Mouse (Mus musculus) forebrain, embryonic 12.5 days (tissue): Measurements from ENCODE around the gene Usp54. TPM values are rescaled to one million over a fixed set of nuclear protein-coding genes. Genes with fewer than 3 reads are reported as not detected.
A peak's percentile ranks its signal among the peaks of the same experiment; 100 is the strongest.

Source experiments
- ATAC-seq: fragments of 200-750 bp; cut with Nextera tagmentation; 2 replicates; pipeline ENCODE4 v1.8.0; 2017; ENCODE audit warnings: moderate TSS enrichment; ENCODE audit not compliant: low FRiP score
- H3K27ac ChIP-seq: fragments of 300-500 bp; sonication (generic); 2 replicates; pipeline ENCODE4 v1.5.1; 2016; ENCODE audit warnings: mild to moderate bottlenecking
- H3K27me3 ChIP-seq: fragments of 300-500 bp; sonication (generic); 2 replicates; pipeline ENCODE4 v1.6.1; 2016; ENCODE audit warnings: mild to moderate bottlenecking
- H3K36me3 ChIP-seq: fragments of 300-500 bp; sonication (generic); replicated peaks from 2 replicates; pipeline ENCODE4 v1.6.1; 2016; ENCODE audit warnings: mild to moderate bottlenecking
- H3K4me1 ChIP-seq: fragments of 300-500 bp; sonication (generic); 2 replicates; pipeline ENCODE4 v1.6.1; 2016
- H3K4me2 ChIP-seq: fragments of 300-500 bp; sonication (generic); 2 replicates; pipeline ENCODE4 v1.6.1; 2016; ENCODE audit warnings: mild to moderate bottlenecking, moderate library complexity
- H3K4me3 ChIP-seq: fragments of 300-500 bp; sonication (generic); replicated peaks from 2 replicates; pipeline ENCODE4 v1.5.1; 2016; ENCODE audit warnings: mild to moderate bottlenecking
- H3K9ac ChIP-seq: fragments of 300-500 bp; sonication (generic); 2 replicates; pipeline ENCODE4 v1.6.1; 2016; ENCODE audit warnings: mild to moderate bottlenecking
- H3K9me3 ChIP-seq: fragments of 300-500 bp; sonication (generic); 2 replicates; pipeline ENCODE4 v1.6.1; 2016
- WGBS: fragments of 180-500 bp; shearing (Covaris S2); methylation state at CpG from one replicate; pipeline ENCODE4 v1.1.7; 2016; 5-methylcytosine and 5-hydroxymethylcytosine counted together
- microRNA-seq: library from miRNA; unstranded; fragments of <30 nt; microRNA quantifications from one replicate; pipeline ENCODE4, GENCODE M21; 2017
- polyA plus RNA-seq: library from polyadenylated mRNA; unstranded; fragments of >200 nt; fragmentation: Nextera tagmentation; extraction: Ambion mirVana; gene quantifications from 2 replicates; pipeline ENCODE4 v1.2.1, GENCODE M21; 2016

Gene Usp54
- polyA plus RNA-seq, 1 experiment from 2014 or later = 15.8 TPM

DNA sequence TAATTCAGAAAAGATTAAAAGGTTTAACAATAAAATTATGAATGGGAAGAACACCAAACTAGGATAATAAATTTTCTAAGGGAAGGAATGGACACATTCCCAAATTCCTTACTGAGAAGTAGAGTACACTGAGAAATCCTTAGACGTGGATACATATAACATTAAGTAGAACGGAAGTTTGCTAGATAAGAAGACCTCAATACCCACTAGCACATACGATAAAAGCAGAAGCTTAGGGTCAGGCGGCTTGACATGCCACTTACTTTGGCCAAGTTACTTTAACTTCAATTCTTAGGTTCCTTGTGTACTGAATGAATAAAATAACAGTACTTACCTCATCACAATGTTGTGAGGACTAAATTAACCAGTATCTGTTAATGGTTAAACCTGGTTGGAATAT is 111.2 kb downstream of the Usp54 start:
- Histone ChIP-seq H3K4me1 (no peaks in the 10 kb centered on the region), H3K36me3 (peaks cover 3% of the 10 kb centered on the region; the same call in 1 of the 2 replicates), H3K27ac (no peak overlapping the region), H3K9me3 (no peaks in the 10 kb centered on the region), H3K27me3 (no peaks in the 10 kb centered on the region), H3K9ac (no peak overlapping the region), H3K4me3 (no peak overlapping the region), H3K4me2 (no peak overlapping the region)
- WGBS = 94% methylated on average over 4 of the region's 4 CpGs
- ATAC-seq = no peak

DNA sequence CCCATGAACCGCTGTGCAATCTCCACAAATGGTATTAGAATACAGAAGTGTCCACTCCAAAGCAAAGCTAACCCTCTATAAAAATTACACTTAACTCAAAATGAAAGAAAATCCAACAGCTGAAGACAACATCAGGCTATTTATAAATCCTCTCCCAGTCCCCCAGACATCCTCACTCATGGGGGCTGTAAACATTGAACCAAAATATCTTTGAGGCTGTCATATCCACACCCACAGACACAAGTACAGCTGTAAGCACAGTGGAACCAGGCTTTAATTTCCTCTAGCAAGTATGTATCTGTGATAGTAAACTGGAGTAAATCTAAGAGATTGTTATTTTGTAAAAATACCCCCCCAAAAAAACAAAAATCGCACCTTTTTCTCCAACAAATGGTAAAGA is 120.7 kb downstream of the Usp54 start:
- Histone ChIP-seq H3K4me1 (no peaks in the 10 kb centered on the region), H3K36me3 (peaks cover 24% of the 10 kb centered on the region), H3K4me3 (no peak overlapping the region), H3K9ac (no peak overlapping the region), H3K27me3 (no peaks in the 10 kb centered on the region), H3K27ac (no peak overlapping the region), H3K4me2 (no peak overlapping the region), H3K9me3 (no peaks in the 10 kb centered on the region)
- ATAC-seq = no peak
- WGBS = 96% methylated on average over 2 of the region's 2 CpGs

DNA sequence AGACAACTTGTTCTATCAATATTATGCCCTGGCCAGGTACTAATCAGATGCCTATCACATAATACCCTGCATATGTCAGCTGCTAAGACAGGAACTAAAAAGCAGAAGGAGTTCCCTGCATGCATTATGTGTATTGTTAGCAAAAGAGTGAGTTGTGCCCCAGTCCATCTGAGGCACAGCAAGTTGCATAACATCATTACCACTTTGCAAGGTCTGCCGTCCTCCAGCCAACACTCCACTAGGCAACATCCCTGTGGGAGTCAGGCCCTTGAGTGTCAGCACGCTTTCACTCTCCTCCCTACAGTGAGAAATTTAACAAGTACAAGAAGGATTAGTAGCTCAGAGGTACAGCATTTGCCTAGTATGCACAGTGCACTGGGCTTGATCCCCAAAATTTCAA is 132.4 kb downstream of the Usp54 start:
- Histone ChIP-seq H3K4me1 (no peaks in the 10 kb centered on the region), H3K9me3 (no peaks in the 10 kb centered on the region), H3K4me2 (no peak overlapping the region), H3K4me3 (no peak overlapping the region), H3K9ac (no peak overlapping the region), H3K27me3 (no peaks in the 10 kb centered on the region), H3K27ac (no peak overlapping the region), H3K36me3 (peaks cover 21% of the 10 kb centered on the region)
- ATAC-seq = no peak
- WGBS = 67% methylated on average over 2 of the region's 2 CpGs

DNA sequence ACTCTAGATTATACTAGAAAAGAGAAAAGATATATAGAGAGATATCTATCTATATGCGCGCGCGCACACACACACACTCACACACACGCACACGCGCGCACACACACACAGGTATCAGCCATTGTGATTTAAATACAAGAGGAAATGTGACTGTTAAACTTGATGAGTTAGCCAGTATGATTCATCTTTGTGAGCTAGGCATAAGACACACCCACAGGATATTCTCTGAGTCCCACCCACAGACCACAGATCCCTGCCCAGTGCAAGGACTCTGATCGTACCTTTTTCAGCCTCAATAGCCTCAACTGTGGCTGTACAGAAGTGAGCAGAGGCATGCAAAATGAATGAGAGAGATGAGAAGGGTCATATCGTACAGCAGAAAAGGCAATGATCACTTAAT is 137.9 kb downstream of the Usp54 start:
- no peak overlapping the region for H3K27ac ChIP-seq
- H3K4me2 ChIP-seq = no peak overlapping the region
- peaks cover 19% of the 10 kb centered on the region for H3K36me3 ChIP-seq
- no peaks in the 10 kb centered on the region for H3K27me3 ChIP-seq
- H3K9ac ChIP-seq = no peak overlapping the region
- no peak for ATAC-seq
- no peaks in the 10 kb centered on the region for H3K9me3 ChIP-seq
- no peaks in the 10 kb centered on the region for H3K4me1 ChIP-seq
- 99% methylated on average over 10 of the region's 10 CpGs for WGBS
- no peak overlapping the region for H3K4me3 ChIP-seq

DNA sequence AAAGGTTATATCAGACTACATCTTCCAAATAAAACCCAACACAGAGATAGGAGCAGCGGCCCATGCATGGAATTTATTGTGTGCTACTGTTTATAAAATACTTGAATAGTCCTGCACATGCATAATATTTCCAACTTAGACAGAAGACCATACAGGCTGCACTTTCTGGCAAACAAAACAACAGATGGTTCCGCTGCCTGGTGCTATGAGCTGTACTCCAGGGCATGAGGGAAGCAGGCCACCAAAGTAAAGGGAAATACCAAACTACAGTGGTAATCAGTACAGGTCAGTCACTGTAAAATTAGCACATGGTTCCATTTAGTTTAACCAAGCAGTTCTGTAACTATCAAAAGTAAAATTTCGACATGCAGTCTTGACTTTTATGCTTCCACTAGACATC is 140.9 kb downstream of the Usp54 start:
- H3K27me3 ChIP-seq = no peaks in the 10 kb centered on the region
- H3K27ac ChIP-seq = no peak overlapping the region
- 89% methylated on average over 3 of the region's 3 CpGs for WGBS
- no peak overlapping the region for H3K9ac ChIP-seq
- H3K4me2 ChIP-seq = no peak overlapping the region
- no peaks in the 10 kb centered on the region for H3K9me3 ChIP-seq
- no peaks in the 10 kb centered on the region for H3K4me1 ChIP-seq
- H3K4me3 ChIP-seq = no peak overlapping the region
- ATAC-seq = no peak
- peaks cover 37% of the 10 kb centered on the region for H3K36me3 ChIP-seq

Small RNAs within 50 kb of the gene (microRNA-seq; reads per million reads assigned to microRNA genes)
- gene Mir6946 = 2.7 reads per million, percentile 4 among the genes with 10 or more reads in this experiment

Other genes starting within 250 kb of the Usp54 start
- gene Mrps16, start 247.4 kb downstream of the Usp54 start, polyA plus RNA-seq = 59.8 and 60.2 TPM in 2 replicates
- gene Cfap70, start 188.8 kb downstream of the Usp54 start, polyA plus RNA-seq = 0.44 and 0.82 TPM in 2 replicates
- 10.0 and 13.0 TPM in 2 replicates for gene Anxa7, start 160.9 kb downstream of the Usp54 start, polyA plus RNA-seq
- gene Mss51, start 144.2 kb downstream of the Usp54 start, polyA plus RNA-seq = 1.3 and 1.4 TPM in 2 replicates
- gene Ppp3cb, start 94.5 kb downstream of the Usp54 start, polyA plus RNA-seq = 72.0 and 79.5 TPM in 2 replicates
- not detected in 2 replicates for gene Myoz1, start 15.5 kb upstream of the Usp54 start, polyA plus RNA-seq
- 0.24 and 0.50 TPM in 2 replicates for gene Synpo2l, start 27.3 kb upstream of the Usp54 start, polyA plus RNA-seq
- gene Sec24c, start 33.2 kb upstream of the Usp54 start, polyA plus RNA-seq = 87.6 and 94.8 TPM in 2 replicates
- gene Fut11, start 53.9 kb upstream of the Usp54 start, polyA plus RNA-seq = 20.5 and 23.3 TPM in 2 replicates
- 268 and 275 TPM in 2 replicates for gene Chchd1, start 61.9 kb upstream of the Usp54 start, polyA plus RNA-seq
- gene Zswim8, start 66.5 kb upstream of the Usp54 start, polyA plus RNA-seq = 46.0 and 46.5 TPM in 2 replicates
- 22.3 and 24.5 TPM in 2 replicates for gene Ndst2, start 93.5 kb upstream of the Usp54 start, polyA plus RNA-seq
- gene Camk2g, start 153.0 kb upstream of the Usp54 start, polyA plus RNA-seq = 54.1 and 60.4 TPM in 2 replicates
- 0.10 and 0.15 TPM in 2 replicates for gene Plau, start 195.6 kb upstream of the Usp54 start, polyA plus RNA-seq